Mouse (Mus musculus) stomach, postnatal 0 days (tissue): ENCODE measurements around the gene Bcas3.

ENCODE experiments used
- CTCF ChIP-seq: IDR thresholded peaks from 2 replicates; pipeline ENCODE4 v1.5.1; 2016; ENCODE audit warnings: antibody characterized with exemption, low read depth, mild to moderate bottlenecking, moderate library complexity
- EP300 ChIP-seq: optimal IDR thresholded peaks from 2 replicates; pipeline ENCODE3; 2016; ENCODE audit warnings: antibody characterized with exemption

- TF ChIP-seq EP300: no peak
- no peak for TF ChIP-seq CTCF
These were observed 371.2 kb downstream of the Bcas3 start for GRCm38 (mm10) chr11:85724159-85724558.
